Mouse (Mus musculus) ES-Bruce4 (cell line): ENCODE measurements around the gene Thpo.

Experiments
- CTCF ChIP-seq: IDR thresholded peaks from one replicate; pipeline ENCODE4 v1.8.1; 2011; ENCODE audit warnings: low read depth, low read length
- POLR2A ChIP-seq: IDR thresholded peaks from one replicate; pipeline ENCODE4 v1.8.1; 2011; ENCODE audit warnings: low read length; ENCODE audit not compliant: insufficient read depth

- TF ChIP-seq CTCF = no peak
- no peak for TF ChIP-seq POLR2A
These were observed 32.4 kb downstream of the Thpo start for GRCm38 (mm10) chr16:20701729-20702521.
